Mouse (Mus musculus): ENCODE data around the gene Serpina3a.

- TF ChIP-seq GATA2 (IDR thresholded peaks at IDR 0.05; ENCODE audit: borderline replicate concordance, low read depth, low read length): no peak
- TF ChIP-seq CTCF (IDR thresholded peaks at IDR 0.05; ENCODE audit: low read depth, low read length): no peak
- no peak for TF ChIP-seq GATA1 (IDR thresholded peaks at IDR 0.05; ENCODE audit: borderline replicate concordance, low read length)
- TF ChIP-seq TAL1 (conservative IDR thresholded peaks at IDR 0.05; ENCODE audit: low read depth, low read length): no peak
- no peak for TF ChIP-seq POLR2AphosphoS5 (IDR thresholded peaks at IDR 0.05; ENCODE audit: insufficient replicate concordance, low read depth, low read length)
Observed at GRCm38 (mm10) chr12:104066241-104066640, 46.3 kb upstream of the Serpina3a start.
